8 mouse cellular contexts compared by ENCODE assay signal in genomic region chr14:86748876-86749275, GRCm38 (mm10).
DNase-seq lines count a peak whose midpoint lies in the region; ATAC-seq lines count a peak whose summit lies in the region.

No protein-coding gene starts in this region.

- no peaks in the 10 kb centered on the region for H3K36me3 ChIP-seq in neural tube, embryonic 13.5 days

- no peak overlapping the region for H3K9ac ChIP-seq in neural tube, embryonic 13.5 days

- peak overlapping the region; percentile 34 for H3K27ac ChIP-seq in neural tube, embryonic 13.5 days (replicated peaks)

- peak; percentile 98 for ATAC-seq in neural tube, embryonic 13.5 days (ENCODE audit: low read depth)

- peak overlapping the region; percentile 14 for H3K4me3 ChIP-seq in neural tube, embryonic 13.5 days

- 6% methylated on average over 7 of the region's 7 CpGs for WGBS in neural tube, embryonic 13.5 days

- peak; percentile 70 for DNase-seq in R1 (ENCODE audit: low read depth, low spot score)
- peak; percentile 10 to 22 for DNase-seq in cerebellum, postnatal 25 days
- DNase-seq in frontal cortex, postnatal 25 days (ENCODE audit: low spot score in 2 of 2): peak; percentile 53 to 59
- DNase-seq in layer of hippocampus, postnatal 36 days: peak; percentile 86 to 89
- no peak for DNase-seq in gastrocnemius, adult 8-10 months (ENCODE audit: low spot score in 2 of 2)
- no peak for DNase-seq in spleen, postnatal 10 days (ENCODE audit: low spot score in 2 of 2)
- no peak for DNase-seq in urinary bladder, postnatal 4 days (ENCODE audit: low spot score in 2 of 2)

- no peaks in the 10 kb centered on the region for H3K9me3 ChIP-seq in neural tube, embryonic 13.5 days

- H3K4me1 ChIP-seq in neural tube, embryonic 13.5 days (replicated peaks): peaks cover 19% of the 10 kb centered on the region

- no peaks in the 10 kb centered on the region; the same call in 1 of the 2 replicates for H3K27me3 ChIP-seq in neural tube, embryonic 13.5 days

- peak overlapping the region; percentile 39 for H3K4me2 ChIP-seq in neural tube, embryonic 13.5 days

Comparison
In these comparisons a context has a peak if more than half of its experiments do, and no peak if none do; other contexts are left out.
1. DNase-seq: peak in R1 (single experiment), cerebellum, postnatal 25 days (2 of 2), frontal cortex, postnatal 25 days (2 of 2) and layer of hippocampus, postnatal 36 days (2 of 2); none in gastrocnemius, adult 8-10 months (0 of 2), spleen, postnatal 10 days (0 of 2) and urinary bladder, postnatal 4 days (0 of 2).